Mouse (Mus musculus) embryonic fibroblast, embryonic 13.5 days (primary cell): Measurements from ENCODE around the gene Stx16.

Experiments used
- CTCF ChIP-seq: IDR thresholded peaks from 2 replicates; pipeline ENCODE4 v1.5.1; 2011; ENCODE audit warnings: mild to moderate bottlenecking, control low read depth, low read length, moderate library complexity, borderline replicate concordance; ENCODE audit not compliant: insufficient read depth
- POLR2A ChIP-seq: IDR thresholded peaks from 2 replicates; pipeline ENCODE4 v1.6.1; 2011; ENCODE audit warnings: low read depth, mild to moderate bottlenecking, control low read depth, low read length, moderate library complexity

GRCm38 (mm10) chr2:174077776-174078338 is 1.7 kb downstream of the Stx16 start:
- no peak for TF ChIP-seq CTCF
- no peak for TF ChIP-seq POLR2A
